In the genomic region with DNA sequence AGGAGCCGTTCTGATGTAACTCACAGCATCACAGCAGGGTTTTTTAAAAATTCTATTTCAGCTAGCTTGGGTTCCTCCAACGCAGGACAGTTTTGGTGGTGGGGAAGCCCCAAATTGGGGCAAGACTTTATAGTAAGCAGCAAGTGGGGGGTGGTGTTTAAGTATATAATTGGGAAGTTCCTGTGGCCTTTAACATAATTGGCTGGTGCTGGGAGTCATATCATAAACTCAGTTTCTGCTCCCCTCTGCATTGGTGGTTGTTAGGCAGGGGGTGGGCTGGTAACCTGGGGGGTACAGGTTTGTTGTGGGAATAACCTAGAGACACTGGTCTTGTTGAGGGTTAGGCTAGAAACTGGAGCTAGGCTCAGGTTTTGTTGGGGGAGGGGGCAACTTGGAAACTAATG, we compare ENCODE assay signal across 18 mouse cellular contexts. TPM values are rescaled to one million over a fixed set of nuclear protein-coding genes. Genes with fewer than 3 reads are reported as not detected.
"Had no signal": no experiment of that assay in that cellular context is flagged by ENCODE, and none has a peak within 500 bp of the region (broad histone marks: within the 10 kb centered on the region; RNA-seq: fewer than 3 reads in every experiment).

No protein-coding gene starts in this region.

- ATAC-seq: midbrain, embryonic 15.5 days had no signal

- H3K36me3 ChIP-seq: midbrain, embryonic 15.5 days; neural tube, embryonic 13.5 days had no signal

- H3K4me2 ChIP-seq: limb, embryonic 13.5 days; midbrain, embryonic 15.5 days; neural tube, embryonic 13.5 days had no signal

- H3K4me3 ChIP-seq: layer of hippocampus, adult 2 months; limb, embryonic 13.5 days; midbrain, embryonic 10.5 days; midbrain, embryonic 15.5 days; neural tube, embryonic 13.5 days had no signal

- H3K27ac ChIP-seq: layer of hippocampus, adult 2 months; limb, embryonic 13.5 days; liver, embryonic 14.5 days; midbrain, embryonic 10.5 days; midbrain, embryonic 15.5 days; neural tube, embryonic 13.5 days; stomach, postnatal 0 days had no signal

- DNase-seq: kidney, adult 11 months; kidney, postnatal 10 days; kidney, postnatal 4 days; left cerebral cortex, postnatal 4 days; lung, adult 18-20 months; lung, postnatal 4 days; right cerebral cortex, postnatal 14 days; thymus, postnatal 4 days had no signal

- H3K9ac ChIP-seq: limb, embryonic 13.5 days; liver, embryonic 14.5 days; midbrain, embryonic 15.5 days; neural tube, embryonic 13.5 days had no signal

- H3K9me3 ChIP-seq: limb, embryonic 13.5 days; midbrain, embryonic 10.5 days; midbrain, embryonic 15.5 days; neural tube, embryonic 13.5 days had no signal

- H3K27me3 ChIP-seq: limb, embryonic 13.5 days; midbrain, embryonic 15.5 days; neural tube, embryonic 13.5 days had no signal

RNA-seq across cellular contexts. Expression of a gene that starts 37.1 kb away (rescaled TPM):
- total RNA-seq: megakaryocyte, adult 5-6 weeks had no signal
- polyA plus RNA-seq: kidney, embryonic 14.5 days; liver, adult 2 months had no signal
